Mouse (Mus musculus) kidney, postnatal 0 days (tissue): Measurements from ENCODE around the gene Gm49355. TPM values are rescaled to one million over a fixed set of nuclear protein-coding genes. Genes with fewer than 3 reads are reported as not detected.

Source experiments
- ATAC-seq: fragments of 200-750 bp; cut with Nextera tagmentation; replicated peaks from 2 replicates; pipeline ENCODE4 v1.8.0; 2017; ENCODE audit warnings: low read depth, moderate number of reproducible peaks, moderate TSS enrichment, moderate library complexity; ENCODE audit not compliant: low FRiP score
- DNase-seq: peaks from one replicate; pipeline ENCODE4 v3.0.0-alpha.2; 2016; ENCODE audit warnings: low spot score
- H3K27ac ChIP-seq: fragments of 300-500 bp; sonication (generic); 2 replicates; pipeline ENCODE4 v1.5.1; 2014; ENCODE audit warnings: mild to moderate bottlenecking
- H3K27me3 ChIP-seq: fragments of 300-500 bp; sonication (generic); 2 replicates; pipeline ENCODE4 v1.6.1; 2014; ENCODE audit warnings: low read length, mixed read lengths; ENCODE audit not compliant: insufficient read depth
- H3K36me3 ChIP-seq: fragments of 300-500 bp; sonication (generic); 2 replicates; pipeline ENCODE4 v1.6.1; 2014; ENCODE audit warnings: low read length, mixed read lengths; ENCODE audit not compliant: insufficient read depth
- H3K4me1 ChIP-seq: fragments of 300-500 bp; sonication (generic); replicated peaks from 2 replicates; pipeline ENCODE4 v1.6.1; 2014; ENCODE audit warnings: antibody characterized with exemption, low read length, mixed read lengths; ENCODE audit not compliant: insufficient read depth
- H3K4me2 ChIP-seq: fragments of 300-500 bp; sonication (generic); 2 replicates; pipeline ENCODE4 v1.6.1; 2014; ENCODE audit warnings: mild to moderate bottlenecking, low read length, moderate library complexity, mixed read lengths
- H3K4me3 ChIP-seq: fragments of 300-500 bp; sonication (generic); replicated peaks from 2 replicates; pipeline ENCODE4 v1.5.1; 2014; ENCODE audit warnings: low read depth, low read length
- H3K9ac ChIP-seq: fragments of 300-500 bp; sonication (generic); 2 replicates; pipeline ENCODE4 v1.6.1; 2014; ENCODE audit warnings: low read depth, low read length
- H3K9me3 ChIP-seq: fragments of 300-500 bp; sonication (generic); replicated peaks from 2 replicates; pipeline ENCODE4 v1.6.1; 2016; ENCODE audit warnings: low read length, inconsistent platforms, mixed read lengths
- CTCF ChIP-seq: IDR thresholded peaks from 2 replicates; pipeline ENCODE4 v1.5.1; 2016; ENCODE audit warnings: antibody characterized with exemption, low read depth, mild to moderate bottlenecking, moderate library complexity
- WGBS: fragments of 180-500 bp; shearing (Covaris S2); extraction: QIAGEN DNeasy Blood & Tissue Kit; methylation state at CpG from one replicate; pipeline ENCODE4 v1.1.7; 2014; 5-methylcytosine and 5-hydroxymethylcytosine counted together
- polyA plus RNA-seq: library from polyadenylated mRNA; unstranded; fragments of >200 nt; fragmentation: Nextera tagmentation; extraction: Ambion mirVana; gene quantifications from 2 replicates; pipeline ENCODE4 v1.2.1, GENCODE M21; 2015

The Gm49355 gene
- polyA plus RNA-seq, 1 experiment from 2014 or later, result 0.21 TPM

- WGBS, result 4% methylated on average over 24 of the region's 24 CpGs
- TF ChIP-seq CTCF, result no peak
- Histone ChIP-seq H3K4me3 (no peak overlapping the region), H3K9ac (no peak overlapping the region), H3K36me3 (no peaks in the 10 kb centered on the region), H3K27me3 (peaks cover 85% of the 10 kb centered on the region), H3K4me2 (no peak overlapping the region), H3K27ac (no peak overlapping the region), H3K9me3 (no peaks in the 10 kb centered on the region), H3K4me1 (no peaks in the 10 kb centered on the region; the same call in 1 of the 2 replicates)
- no peak for DNase-seq
- ATAC-seq, result no peak
Measured at GRCm38 (mm10) chr14:12341789-12342457, 58.1 kb downstream of the Gm49355 start.

- H3K27ac ChIP-seq, result no peak overlapping the region
- no peak overlapping the region for H3K4me3 ChIP-seq
- no peaks in the 10 kb centered on the region; the same call in 1 of the 2 replicates for H3K4me1 ChIP-seq
- no peak overlapping the region for H3K9ac ChIP-seq
- no peak for TF ChIP-seq CTCF
- no peaks in the 10 kb centered on the region for H3K36me3 ChIP-seq
- no peak for ATAC-seq
- 4% methylated on average over 23 of the region's 23 CpGs for WGBS
- no peaks in the 10 kb centered on the region for H3K9me3 ChIP-seq
- peaks cover 84% of the 10 kb centered on the region for H3K27me3 ChIP-seq
- no peak overlapping the region for H3K4me2 ChIP-seq
- DNase-seq, result no peak
Measured at GRCm38 (mm10) chr14:12342458-12343131, 58.8 kb downstream of the Gm49355 start.

DNA sequence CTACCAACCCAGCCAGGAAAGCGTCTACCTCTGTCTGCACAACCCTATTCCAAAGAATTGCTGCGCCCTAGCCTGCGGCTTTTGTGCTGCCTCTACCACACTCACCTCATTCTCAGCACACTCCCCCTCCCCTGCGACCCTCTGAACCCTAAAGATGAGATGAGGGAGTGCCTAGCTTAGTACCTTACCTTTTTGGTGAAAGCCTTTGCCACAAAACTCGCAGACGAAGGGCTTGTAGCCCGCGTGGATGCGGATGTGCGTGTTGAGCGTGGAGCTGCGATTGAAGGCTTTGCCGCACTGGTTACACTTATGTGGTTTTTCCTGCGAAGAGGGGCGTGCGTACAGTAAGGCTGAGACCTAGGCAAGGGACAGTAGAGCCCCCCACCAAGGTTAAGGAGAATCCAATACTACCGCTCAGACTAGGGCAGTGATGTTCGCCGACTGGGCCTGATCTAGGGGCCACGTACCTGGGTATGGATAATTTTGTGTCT is 59.7 kb downstream of the Gm49355 start:
- DNase-seq, result no peak

GRCm38 (mm10) chr14:12344061-12344745 is 60.4 kb downstream of the Gm49355 start:
- DNase-seq (no peak), ATAC-seq (0 out of 2 replicates have a peak, but pooled peaks have one; percentile 6)
- 3% methylated on average over 24 of the region's 24 CpGs for WGBS
- Histone ChIP-seq H3K9ac (no peak overlapping the region), H3K4me2 (peak overlapping the region; percentile 44), H3K9me3 (no peaks in the 10 kb centered on the region), H3K27ac (no peak overlapping the region), H3K4me3 (0 out of 2 replicates have a peak overlapping the region, but pooled peaks have one; percentile 24), H3K27me3 (peaks cover 83% of the 10 kb centered on the region), H3K4me1 (no peaks in the 10 kb centered on the region; the same call in 1 of the 2 replicates), H3K36me3 (no peaks in the 10 kb centered on the region)
- TF ChIP-seq CTCF, result no peak

More for the DNA sequence above, 59.7 kb downstream of the Gm49355 start:
- H3K27me3 ChIP-seq, result peaks cover 83% of the 10 kb centered on the region
- H3K4me2 ChIP-seq, result no peak overlapping the region
- no peaks in the 10 kb centered on the region for H3K9me3 ChIP-seq
- no peak for ATAC-seq
- 3% methylated on average over 20 of the region's 20 CpGs for WGBS
- H3K27ac ChIP-seq, result no peak overlapping the region
- no peak overlapping the region for H3K4me3 ChIP-seq
- H3K9ac ChIP-seq, result no peak overlapping the region
- H3K36me3 ChIP-seq, result no peaks in the 10 kb centered on the region
- no peak for TF ChIP-seq CTCF
- no peaks in the 10 kb centered on the region; the same call in 1 of the 2 replicates for H3K4me1 ChIP-seq

DNA sequence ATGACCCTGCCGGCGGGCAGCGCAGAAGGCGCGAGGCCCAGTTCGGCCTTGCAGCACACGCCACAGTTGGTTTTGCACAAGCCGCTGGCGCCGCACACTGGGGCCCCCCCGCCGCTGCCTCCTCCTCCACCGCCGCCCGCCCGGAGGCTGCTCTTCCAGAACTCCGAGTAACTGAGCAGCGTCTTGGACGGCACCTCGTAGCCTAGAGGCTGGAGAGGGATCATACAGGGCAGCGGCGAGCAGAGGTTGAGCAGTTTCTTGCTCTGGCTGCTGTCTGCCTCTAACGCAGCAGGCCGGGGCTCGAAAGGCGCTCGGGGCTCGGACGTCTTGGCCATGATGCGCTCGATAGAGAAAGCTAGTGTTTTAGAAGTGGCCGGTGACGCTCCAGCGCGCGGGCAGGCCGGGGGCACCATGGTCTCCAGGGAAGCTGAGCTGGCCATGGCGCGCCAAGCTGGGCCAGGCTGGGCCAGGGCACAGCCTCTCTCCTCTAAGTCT is 61.0 kb downstream of the Gm49355 start:
- H3K4me2 ChIP-seq, result peak overlapping the region; percentile 44
- H3K9me3 ChIP-seq, result no peaks in the 10 kb centered on the region
- no peaks in the 10 kb centered on the region for H3K36me3 ChIP-seq
- ATAC-seq (0 out of 2 replicates have a peak, but pooled peaks have one; percentile 34), DNase-seq (no peak)
- H3K4me3 ChIP-seq, result 0 out of 2 replicates have a peak overlapping the region, but pooled peaks have one; percentile 24
- peaks cover 84% of the 10 kb centered on the region for H3K27me3 ChIP-seq
- no peaks in the 10 kb centered on the region; the same call in 1 of the 2 replicates for H3K4me1 ChIP-seq
- WGBS, result under 1% methylated on average over 39 of the region's 39 CpGs
- no peak for TF ChIP-seq CTCF
- H3K27ac ChIP-seq, result no peak overlapping the region
- no peak overlapping the region for H3K9ac ChIP-seq
